Mouse (Mus musculus) heart, postnatal 0 days (tissue): ENCODE results near the gene Tulp2. TPM values are rescaled to one million over a fixed set of nuclear protein-coding genes. Genes with fewer than 3 reads are reported as not detected.
"Not testable (repeated sequence)": the region's sequence is repeated elsewhere in the genome, so short reads cannot be mapped to it uniquely, and the experiment has no call there.

Experiments used
- ATAC-seq: fragments of 200-750 bp; cut with Nextera tagmentation; 2 replicates; pipeline ENCODE4 v1.8.0; 2017; ENCODE audit warnings: low read depth, moderate number of reproducible peaks, moderate library complexity; ENCODE audit not compliant: insufficient read depth
- DNase-seq: peaks from one replicate; pipeline ENCODE4 v3.0.0-alpha.2; 2016; ENCODE audit warnings: low spot score
- H3K27ac ChIP-seq: fragments of 300-500 bp; sonication (generic); 2 replicates; pipeline ENCODE4 v1.5.1; 2014; ENCODE audit warnings: low read depth, mild to moderate bottlenecking
- H3K27me3 ChIP-seq: fragments of 300-500 bp; sonication (generic); 2 replicates; pipeline ENCODE4 v1.6.1; 2014; ENCODE audit warnings: low read length, mixed read lengths; ENCODE audit not compliant: control insufficient read depth, insufficient read depth
- H3K36me3 ChIP-seq: fragments of 300-500 bp; sonication (generic); replicated peaks from 2 replicates; pipeline ENCODE4 v1.6.1; 2014; ENCODE audit warnings: low read length, mixed read lengths; ENCODE audit not compliant: control insufficient read depth, insufficient read depth
- H3K4me1 ChIP-seq: fragments of 300-500 bp; sonication (generic); 2 replicates; pipeline ENCODE4 v1.6.1; 2014; ENCODE audit warnings: antibody characterized with exemption; ENCODE audit not compliant: control insufficient read depth, insufficient read depth
- H3K4me2 ChIP-seq: fragments of 300-500 bp; sonication (generic); 2 replicates; pipeline ENCODE4 v1.6.1; 2014; ENCODE audit warnings: low read depth, mild to moderate bottlenecking, low read length, moderate library complexity
- H3K4me3 ChIP-seq: fragments of 300-500 bp; sonication (generic); 2 replicates; pipeline ENCODE4 v1.5.1; 2014; ENCODE audit warnings: low read depth, low read length
- H3K9ac ChIP-seq: fragments of 300-500 bp; sonication (generic); replicated peaks from 2 replicates; pipeline ENCODE4 v1.6.1; 2014; ENCODE audit warnings: low read depth, low read length, mixed read lengths
- H3K9me3 ChIP-seq: fragments of 300-500 bp; sonication (generic); replicated peaks from 2 replicates; pipeline ENCODE4 v1.6.1; 2016; ENCODE audit warnings: low read length; ENCODE audit not compliant: control insufficient read depth
- CTCF ChIP-seq: IDR thresholded peaks from 2 replicates; pipeline ENCODE4 v1.5.1; 2016; ENCODE audit warnings: antibody characterized with exemption, control low read depth, low read depth
- EP300 ChIP-seq: IDR thresholded peaks from 2 replicates; pipeline ENCODE4 v1.6.1; 2016; ENCODE audit warnings: antibody characterized with exemption, low read depth
- WGBS: fragments of 180-500 bp; shearing (Covaris S2); extraction: QIAGEN DNeasy Blood & Tissue Kit; methylation state at CpG from one replicate; pipeline ENCODE4 v1.1.7; 2014; 5-methylcytosine and 5-hydroxymethylcytosine counted together
- polyA plus RNA-seq: library from polyadenylated mRNA; unstranded; fragments of >200 nt; fragmentation: Nextera tagmentation; extraction: Ambion mirVana; gene quantifications from 2 replicates; pipeline ENCODE4 v1.2.1, GENCODE M21; 2015
- total RNA-seq: library from RNA; depleted of rRNA; stranded (reverse); fragments of >200 nt; gene quantifications from 2 replicates; pipeline ENCODE4 v1.2.3, GENCODE M21; 2014; ENCODE audit warnings: low replicate concordance

Gene Tulp2
- total and polyA plus RNA-seq, 2 experiments from 2014 or later: 0.20 TPM; not detected in 1

DNA sequence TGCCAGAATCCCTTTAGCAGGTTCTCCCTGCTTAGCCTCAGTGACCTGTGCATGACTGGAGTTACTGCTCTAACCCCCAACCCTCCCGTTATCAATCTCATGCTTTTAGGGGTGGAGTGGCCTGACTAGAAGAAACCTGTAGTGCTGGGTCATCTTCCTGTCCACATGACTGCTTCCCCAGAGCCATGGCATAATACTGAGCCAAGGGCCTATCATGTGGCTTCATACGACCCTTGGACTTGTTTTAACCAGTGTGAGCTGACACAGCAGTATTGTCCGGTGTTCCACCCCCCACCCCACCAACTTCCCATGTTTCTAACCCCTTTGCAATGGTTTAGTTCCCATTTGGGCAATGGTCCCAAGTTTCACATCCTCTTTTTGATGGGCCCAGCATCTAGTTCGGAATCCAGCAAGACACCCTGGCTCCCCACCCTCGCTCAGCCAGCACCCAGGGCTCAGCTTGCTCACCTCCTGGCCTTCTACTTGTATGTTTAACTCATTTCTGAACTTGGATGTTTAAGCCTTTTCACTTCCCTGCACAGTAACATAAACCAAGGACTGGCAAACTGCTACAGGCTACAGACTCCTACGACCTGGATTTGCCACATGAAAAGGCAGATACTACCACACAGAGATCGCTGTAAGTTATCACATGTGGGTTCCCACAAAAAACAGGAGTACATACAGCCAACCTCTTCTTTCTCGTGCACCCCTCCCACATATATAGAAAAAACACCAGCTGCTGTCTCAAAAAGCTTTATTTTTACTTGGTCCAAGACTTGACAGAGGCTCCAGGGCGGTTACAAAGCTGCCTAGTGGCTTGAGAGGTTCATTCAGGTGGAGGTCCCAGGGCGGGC lies 24.2 kb upstream of the Tulp2 start:
- peaks cover 55% of the 10 kb centered on the region for H3K36me3 ChIP-seq
- peak overlapping the region; percentile 88; the same call in 1 of the 2 replicates for H3K9ac ChIP-seq
- WGBS: 46% methylated on average over 9 of the region's 10 CpGs
- TF ChIP-seq CTCF: no peak
- peak; percentile 53; the same call in 1 of the 2 replicates for TF ChIP-seq EP300
- no peaks in the 10 kb centered on the region for H3K27me3 ChIP-seq
- peak overlapping the region; percentile 81 for H3K4me2 ChIP-seq
- H3K27ac ChIP-seq: peak overlapping the region; percentile 22; the same call in 1 of the 2 replicates
- peaks cover 21% of the 10 kb centered on the region for H3K4me1 ChIP-seq
- ATAC-seq: no peak
- no peaks in the 10 kb centered on the region for H3K9me3 ChIP-seq
- DNase-seq: no peak
- peak overlapping the region; percentile 74 for H3K4me3 ChIP-seq

DNA sequence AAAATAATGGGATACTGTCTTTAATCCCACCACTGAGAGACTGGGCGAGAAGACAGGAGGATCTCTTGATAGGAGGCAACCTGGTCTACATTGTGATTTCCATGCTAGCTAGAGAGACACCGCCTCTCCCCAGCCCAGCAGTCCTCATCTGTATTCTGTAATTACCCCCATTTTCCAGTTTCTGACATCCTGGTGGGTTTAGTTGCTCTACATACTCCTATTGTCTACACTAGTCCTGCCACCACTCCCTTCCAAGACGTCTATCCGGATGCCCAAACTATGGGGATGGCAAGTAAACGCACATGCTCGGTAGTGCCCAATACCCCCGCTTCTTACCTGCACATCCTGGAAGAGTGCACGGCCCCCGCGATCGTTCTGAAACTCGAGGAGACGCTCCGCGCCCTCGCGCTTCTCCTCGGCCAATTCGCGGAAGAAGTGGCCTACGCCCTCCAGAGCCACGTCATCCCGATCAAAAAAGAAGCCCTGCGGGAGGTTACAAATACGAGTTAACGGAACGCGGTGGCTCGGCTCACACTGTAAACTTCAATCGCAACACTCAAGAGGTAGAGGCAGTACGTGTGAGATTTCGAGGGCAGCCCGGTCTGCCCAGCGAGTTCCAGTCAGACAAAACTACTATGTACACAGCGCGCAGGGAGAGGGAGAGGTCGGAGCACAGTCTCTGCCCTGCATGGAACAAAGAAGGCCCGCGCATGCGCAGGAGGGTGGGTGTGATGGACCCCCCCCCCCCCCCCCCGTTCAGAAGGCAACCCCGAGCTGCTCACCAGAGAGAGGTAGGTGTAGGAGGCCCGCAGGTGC lies 22.7 kb upstream of the Tulp2 start:
- Histone ChIP-seq H3K27ac (peak overlapping the region; percentile 88), H3K9ac (peak overlapping the region; percentile 88), H3K4me1 (peaks cover 21% of the 10 kb centered on the region), H3K9me3 (no peaks in the 10 kb centered on the region), H3K36me3 (peaks cover 50% of the 10 kb centered on the region), H3K4me2 (peak overlapping the region; percentile 81), H3K27me3 (no peaks in the 10 kb centered on the region), H3K4me3 (peak overlapping the region; percentile 74)
- no peak for TF ChIP-seq EP300
- no peak for TF ChIP-seq CTCF
- DNase-seq (peak; percentile 62), ATAC-seq (peak; percentile 66)
- under 1% methylated on average over 40 of the region's 43 CpGs for WGBS

DNA sequence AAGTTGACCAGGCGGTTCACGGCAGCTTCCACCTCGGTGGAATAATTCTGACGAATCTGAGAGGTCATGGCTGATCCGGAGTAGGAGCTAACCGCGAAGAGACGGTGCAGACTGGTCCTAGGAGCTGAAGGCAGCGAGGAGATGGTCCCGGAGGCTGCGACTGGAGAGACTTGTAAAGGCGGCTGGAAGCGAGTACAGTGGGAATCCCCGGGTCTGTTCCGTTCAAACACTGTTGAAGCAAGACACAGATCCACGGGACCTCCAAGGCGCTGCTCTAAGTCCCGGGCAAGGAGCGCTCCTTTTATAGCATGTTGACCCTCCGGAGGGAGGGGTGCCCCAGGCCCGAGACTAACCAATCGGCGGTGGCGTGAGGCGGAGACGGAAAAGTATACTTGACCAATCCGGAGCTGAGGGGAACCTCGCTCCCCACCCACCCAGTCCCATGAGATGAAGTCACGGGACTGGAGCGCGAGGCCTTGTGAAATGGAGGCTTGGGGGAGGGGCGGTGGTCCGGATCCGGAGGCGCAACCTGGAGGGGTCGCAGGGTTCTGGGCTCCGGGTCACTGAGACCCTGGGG lies 22.0 kb upstream of the Tulp2 start, which contains the start of gene Ftl1:
Gene Ftl1 (minus strand): TSS at position 321 of the 577 bp plus-strand sequence.
- H3K4me3 ChIP-seq: peak within 1 kb of the TSS; percentile 74
- peak; percentile 94 for ATAC-seq
- peak; percentile 99 for DNase-seq
- 0% methylated on average over 23 of the region's 37 CpGs for WGBS
- H3K4me2 ChIP-seq: peak within 1 kb of the TSS; percentile 81
- peaks cover 21% of the 10 kb centered on the region for H3K4me1 ChIP-seq
- not testable (repeated sequence) for H3K9me3 ChIP-seq, H3K27me3 ChIP-seq
- H3K27ac ChIP-seq: peak within 1 kb of the TSS; percentile 88
- TF ChIP-seq EP300: peak; percentile 96
- peak within 1 kb of the TSS; percentile 88 for H3K9ac ChIP-seq
- H3K36me3 ChIP-seq: peaks cover 50% of the 10 kb centered on the region

DNA sequence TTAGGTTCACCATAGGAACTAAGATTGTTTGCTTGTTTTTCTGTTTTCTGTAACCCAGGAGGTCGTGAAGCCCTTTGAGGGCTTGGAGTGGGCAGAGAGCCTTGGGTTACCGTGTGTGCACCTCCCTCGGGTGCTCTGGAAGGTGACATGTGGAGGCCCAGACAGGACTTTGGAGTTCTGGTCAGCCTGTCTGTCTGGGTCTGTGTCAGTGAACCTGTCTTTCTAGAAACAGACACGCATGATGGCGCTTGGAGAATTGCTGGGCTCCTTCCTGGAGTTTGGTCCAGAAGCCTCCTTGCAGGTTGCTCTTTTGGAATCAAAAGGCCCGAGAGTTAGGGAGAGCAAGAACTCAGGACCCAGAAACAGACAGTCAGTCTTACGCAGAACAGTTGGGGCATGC lies 21.3 kb upstream of the Tulp2 start:
- Histone ChIP-seq H3K27me3 (no peaks in the 10 kb centered on the region), H3K4me3 (peak overlapping the region; percentile 74), H3K36me3 (peaks cover 49% of the 10 kb centered on the region), H3K9me3 (no peaks in the 10 kb centered on the region), H3K27ac (peak overlapping the region; percentile 87), H3K4me2 (peak overlapping the region; percentile 64), H3K9ac (no peak overlapping the region; the same call in 1 of the 2 replicates), H3K4me1 (peaks cover 21% of the 10 kb centered on the region)
- ATAC-seq (no peak), DNase-seq (no peak)
- WGBS: 67% methylated on average over 7 of the region's 7 CpGs
- TF ChIP-seq EP300 (no peak), CTCF (no peak)

DNA sequence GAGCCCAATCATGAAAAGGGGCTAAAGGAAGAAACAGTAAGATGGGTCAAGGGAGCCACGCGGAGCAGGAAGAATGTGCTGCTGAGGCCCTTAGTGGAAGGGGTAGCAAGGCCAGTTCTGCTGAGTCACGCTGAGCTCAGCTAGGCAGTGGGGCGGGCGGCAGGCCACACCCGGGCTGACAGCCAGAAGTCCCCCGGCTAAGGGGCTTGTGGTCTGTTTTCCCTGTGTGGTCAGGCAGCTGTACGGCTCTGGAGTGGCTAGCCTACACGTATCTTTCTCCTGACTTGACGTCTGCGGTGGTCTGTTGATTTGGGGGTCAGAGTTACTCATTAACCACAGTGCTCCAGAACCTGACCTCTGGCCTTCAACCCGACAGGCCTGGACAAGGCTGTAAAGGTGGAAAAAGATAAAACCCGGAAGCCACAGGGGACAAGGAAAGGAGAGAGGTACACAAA lies 20.8 kb upstream of the Tulp2 start:
- TF ChIP-seq CTCF (no peak), EP300 (0 out of 2 replicates have a peak, but pooled peaks have one; percentile 46)
- no peaks in the 10 kb centered on the region for H3K27me3 ChIP-seq
- H3K9ac ChIP-seq: no peak overlapping the region
- no peaks in the 10 kb centered on the region for H3K9me3 ChIP-seq
- H3K4me2 ChIP-seq: no peak overlapping the region
- peaks cover 45% of the 10 kb centered on the region for H3K36me3 ChIP-seq
- no peak overlapping the region for H3K4me3 ChIP-seq
- DNase-seq (peak; percentile 54), ATAC-seq (peak; percentile 6; the same call in 1 of the 2 replicates)
- peak overlapping the region; percentile 87 for H3K27ac ChIP-seq
- peaks cover 24% of the 10 kb centered on the region for H3K4me1 ChIP-seq
- WGBS: 10% methylated on average over 13 of the region's 13 CpGs
